Mouse (Mus musculus) ES-Bruce4 (cell line): ENCODE measurements around the gene Baz2a. TPM values are rescaled to one million over a fixed set of nuclear protein-coding genes. Genes with fewer than 3 reads are reported as not detected.
"Not testable (repeated sequence)": the region's sequence is repeated elsewhere in the genome, so short reads cannot be mapped to it uniquely, and the experiment has no call there.

ENCODE experiments used
- H3K27ac ChIP-seq: 2 replicates; pipeline ENCODE4 v1.5.1; 2012; ENCODE audit warnings: low read length, inconsistent platforms; ENCODE audit not compliant: insufficient read depth
- H3K27me3 ChIP-seq: 2 replicates; pipeline ENCODE4 v1.6.1; 2012; ENCODE audit warnings: mild to moderate bottlenecking, low read length, inconsistent platforms; ENCODE audit not compliant: control insufficient read depth, poor library complexity, insufficient read depth, severe bottlenecking
- H3K36me3 ChIP-seq: 2 replicates; pipeline ENCODE4 v1.6.1; 2012; ENCODE audit warnings: inconsistent platforms, mild to moderate bottlenecking, low read length, moderate library complexity; ENCODE audit not compliant: control insufficient read depth, poor library complexity, insufficient read depth, severe bottlenecking
- H3K4me1 ChIP-seq: one replicate; pipeline ENCODE4 v1.8.1; 2011; ENCODE audit warnings: low read length; ENCODE audit not compliant: control insufficient read depth, insufficient read depth
- H3K4me3 ChIP-seq: 2 replicates; pipeline ENCODE4 v1.5.1; 2011; ENCODE audit warnings: low read depth, mild to moderate bottlenecking, low read length
- H3K9ac ChIP-seq: 2 replicates; pipeline ENCODE4 v1.6.1; 2012; ENCODE audit warnings: low read depth, mild to moderate bottlenecking, inconsistent platforms; ENCODE audit not compliant: poor library complexity, severe bottlenecking
- H3K9me3 ChIP-seq: replicated peaks from 2 replicates; pipeline ENCODE4 v1.6.1; 2012; ENCODE audit warnings: mild to moderate bottlenecking, low read length, inconsistent platforms; ENCODE audit not compliant: control insufficient read depth, poor library complexity, insufficient read depth, severe bottlenecking
- CTCF ChIP-seq: IDR thresholded peaks from one replicate; pipeline ENCODE4 v1.8.1; 2011; ENCODE audit warnings: low read depth, low read length
- EP300 ChIP-seq: IDR thresholded peaks from 2 replicates; pipeline ENCODE4 v1.6.1; 2011; ENCODE audit warnings: low read depth, low read length; ENCODE audit not compliant: insufficient read depth
- POLR2A ChIP-seq: IDR thresholded peaks from one replicate; pipeline ENCODE4 v1.8.1; 2011; ENCODE audit warnings: low read length; ENCODE audit not compliant: insufficient read depth
- polyA plus RNA-seq: library from polyadenylated mRNA; stranded (reverse); fragments of >200 nt; gene quantifications from 2 replicates; pipeline ENCODE4 v1.2.4, GENCODE M21; 2011; ENCODE audit warnings: low read depth; ENCODE audit not compliant: missing spikeins, insufficient read depth, insufficient read length

Gene Baz2a
- polyA plus RNA-seq, 1 experiment = 166 TPM

DNA sequence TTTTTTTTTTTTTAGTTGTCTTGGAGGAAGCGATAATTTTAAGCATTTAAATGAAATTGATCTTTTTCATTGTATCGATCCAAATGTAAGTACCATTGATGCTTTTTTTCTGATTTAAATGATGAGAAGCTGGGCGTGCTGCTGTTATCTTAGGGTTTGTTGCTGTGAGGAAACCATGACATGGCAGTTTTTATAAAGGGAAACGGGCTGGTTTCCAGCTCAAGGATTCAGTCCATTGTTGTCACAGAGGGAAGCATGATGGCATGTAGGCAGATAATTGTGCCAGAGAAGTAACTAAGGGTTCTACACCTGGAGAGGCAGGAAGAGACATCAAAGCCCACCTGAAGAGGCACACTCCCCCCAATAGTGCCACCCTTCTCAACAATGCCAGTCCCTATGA lies 22.2 kb upstream of the Baz2a start:
- peaks cover 67% of the 10 kb centered on the region for H3K36me3 ChIP-seq
- no peak overlapping the region for H3K9ac ChIP-seq

GRCm38 (mm10) chr10:128070432-128070831 lies 20.9 kb upstream of the Baz2a start:
- H3K27ac ChIP-seq, H3K27me3 ChIP-seq, H3K9ac ChIP-seq, H3K4me1 ChIP-seq, H3K9me3 ChIP-seq, H3K4me3 ChIP-seq: not testable (repeated sequence)
- H3K36me3 ChIP-seq = peaks cover 76% of the 10 kb centered on the region

More for the DNA sequence above, 22.2 kb upstream of the Baz2a start:
- TF ChIP-seq EP300 = no peak
- no peak for TF ChIP-seq CTCF
- no peak for TF ChIP-seq POLR2A
- Histone ChIP-seq H3K27me3 (no peaks in the 10 kb centered on the region), H3K9me3 (no peaks in the 10 kb centered on the region), H3K4me3 (no peak overlapping the region), H3K27ac (0 out of 2 replicates have a peak overlapping the region, but pooled peaks have one; percentile 6), H3K4me1 (peaks cover 2% of the 10 kb centered on the region)

DNA sequence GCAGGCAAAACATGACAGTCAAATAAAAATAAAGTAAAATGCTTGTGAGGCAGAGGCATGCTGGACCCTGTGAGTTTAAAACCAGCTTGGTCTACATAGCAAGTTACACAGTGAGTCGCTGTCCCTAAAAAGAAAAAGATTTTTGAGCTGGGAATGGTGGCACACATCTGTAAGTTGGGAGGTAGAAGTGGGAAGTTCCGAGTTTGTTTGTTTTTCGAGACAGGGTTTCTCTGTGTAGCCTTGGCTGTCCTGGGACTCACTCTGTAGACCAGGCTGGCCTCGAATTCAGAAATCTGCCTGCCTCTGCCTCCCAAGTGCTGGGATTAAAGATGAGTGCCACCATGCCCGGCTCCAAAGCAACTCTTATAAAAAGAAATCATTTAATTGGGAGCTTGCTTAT lies 13.1 kb upstream of the Baz2a start:
- H3K4me1 ChIP-seq, H3K27me3 ChIP-seq, H3K4me3 ChIP-seq, H3K9me3 ChIP-seq, H3K9ac ChIP-seq, H3K27ac ChIP-seq: not testable (repeated sequence)
- H3K36me3 ChIP-seq = peaks cover 31% of the 10 kb centered on the region

GRCm38 (mm10) chr10:128080496-128080895 lies 10.9 kb upstream of the Baz2a start:
- no peaks in the 10 kb centered on the region for H3K4me1 ChIP-seq
- H3K4me3 ChIP-seq = no peak overlapping the region
- H3K9ac ChIP-seq = no peak overlapping the region

DNA sequence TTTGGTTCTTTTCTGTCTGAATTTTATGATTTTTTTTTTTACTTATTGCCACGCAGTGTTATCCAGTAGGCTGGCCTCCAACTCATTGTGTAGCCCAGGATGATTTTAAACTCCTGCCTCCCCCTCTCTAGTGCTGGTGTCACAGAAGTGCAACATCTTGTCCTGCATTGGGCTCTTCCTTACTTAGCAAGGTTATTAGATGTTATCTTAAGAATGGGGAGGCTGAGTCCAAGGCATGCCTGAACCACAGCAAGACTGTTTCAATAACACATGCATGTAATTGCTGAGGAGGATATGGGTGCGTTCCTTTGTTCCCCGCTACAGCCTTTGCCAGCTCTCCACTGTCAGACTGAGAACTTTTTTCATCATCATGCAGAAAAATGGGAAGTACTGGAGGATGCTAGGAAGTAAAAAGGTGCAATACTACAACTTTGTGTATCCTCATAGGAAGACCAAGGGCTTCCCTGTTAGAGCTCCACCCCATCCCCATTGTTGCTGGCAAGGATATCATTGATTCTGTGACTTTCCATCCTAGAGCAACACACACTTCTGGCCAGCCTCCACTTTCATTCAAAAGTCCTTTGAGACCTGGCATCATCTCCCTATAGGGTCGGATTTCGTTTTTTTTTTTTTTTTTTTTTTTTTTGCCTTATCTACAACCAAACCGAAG lies 9.4 kb upstream of the Baz2a start:
- H3K27me3 ChIP-seq = no peaks in the 10 kb centered on the region
- H3K4me3 ChIP-seq = no peak overlapping the region
- H3K9ac ChIP-seq = peak overlapping the region; percentile 55; the same call in 1 of the 2 replicates
- no peak overlapping the region for H3K27ac ChIP-seq
- peaks cover 37% of the 10 kb centered on the region for H3K36me3 ChIP-seq
- TF ChIP-seq CTCF = no peak
- no peak for TF ChIP-seq POLR2A
- TF ChIP-seq EP300 = no peak
- H3K9me3 ChIP-seq = no peaks in the 10 kb centered on the region
- no peaks in the 10 kb centered on the region for H3K4me1 ChIP-seq

More at GRCm38 (mm10) chr10:128080496-128080895, 10.9 kb upstream of the Baz2a start:
- H3K27ac ChIP-seq = no peak overlapping the region
- H3K9me3 ChIP-seq = no peaks in the 10 kb centered on the region
- no peaks in the 10 kb centered on the region for H3K27me3 ChIP-seq
- peaks cover 27% of the 10 kb centered on the region for H3K36me3 ChIP-seq
- no peak for TF ChIP-seq CTCF
- TF ChIP-seq POLR2A = no peak
- no peak for TF ChIP-seq EP300

- H3K4me1 ChIP-seq = no peaks in the 10 kb centered on the region
- no peaks in the 10 kb centered on the region for H3K9me3 ChIP-seq
- no peaks in the 10 kb centered on the region for H3K27me3 ChIP-seq
- peak overlapping the region; percentile 55; the same call in 1 of the 2 replicates for H3K9ac ChIP-seq
- H3K27ac ChIP-seq = no peak overlapping the region
- TF ChIP-seq CTCF = no peak
- TF ChIP-seq EP300 = no peak
- no peak for TF ChIP-seq POLR2A
- H3K36me3 ChIP-seq = peaks cover 37% of the 10 kb centered on the region
- H3K4me3 ChIP-seq = peak overlapping the region; percentile 68
These were observed 8.9 kb upstream of the Baz2a start for GRCm38 (mm10) chr10:128082477-128082808.
